Mouse (Mus musculus): ENCODE measurements around the gene Nynrin. TPM values are rescaled to one million over a fixed set of nuclear protein-coding genes. Genes with fewer than 3 reads are reported as not detected.

Nynrin gene
- polyA plus RNA-seq, 1 experiment from 2014 or later = 34.2 TPM

GRCm38 (mm10) chr14:55883663-55884062 is 29.9 kb downstream of the Nynrin start:
- Histone ChIP-seq H3K9me3 (no peaks in the 10 kb centered on the region), H3K9ac (peak overlapping the region; percentile 86; the same call in 1 of the 2 replicates), H3K4me3 (no peak overlapping the region), H3K27ac (peak overlapping the region; percentile 90; the same call in 1 of the 2 replicates), H3K27me3 (no peaks in the 10 kb centered on the region), H3K4me2 (replicated peaks) (no peak overlapping the region), H3K36me3 (peaks cover 26% of the 10 kb centered on the region), H3K4me1 (peaks cover 35% of the 10 kb centered on the region)
- 87% methylated on average over 12 of the region's 12 CpGs for WGBS
- ATAC-seq (ENCODE audit: low FRiP score, low read depth) = no peak

- 45% methylated on average over 4 of the region's 4 CpGs for WGBS
- 0 out of 2 replicates have a peak, but pooled peaks have one; percentile 14 for ATAC-seq (ENCODE audit: low FRiP score, low read depth)
- H3K36me3 ChIP-seq = peaks cover 31% of the 10 kb centered on the region
- H3K27ac ChIP-seq = peak within 1 kb of the TSS; percentile 90
- H3K9me3 ChIP-seq = no peaks in the 10 kb centered on the region
- peak within 1 kb of the TSS; percentile 86 for H3K9ac ChIP-seq
- no peaks in the 10 kb centered on the region for H3K27me3 ChIP-seq
- H3K4me1 ChIP-seq = peaks cover 34% of the 10 kb centered on the region
- H3K4me3 ChIP-seq = peak within 1 kb of the TSS; percentile 80
- peak within 1 kb of the TSS; percentile 84 for H3K4me2 ChIP-seq (replicated peaks)
These were observed 30.4 kb downstream of the Nynrin start, which contains the start of gene Cbln3 for GRCm38 (mm10) chr14:55884166-55884565. Gene Cbln3 (minus strand): TSS chr14:55884392.

GRCm38 (mm10) chr14:55884713-55885113 is 30.9 kb downstream of the Nynrin start, which contains the start of gene Khnyn:
Gene Khnyn (plus strand): TSS chr14:55884947.
- Histone ChIP-seq H3K27ac (peak within 1 kb of the TSS; percentile 90), H3K9me3 (no peaks in the 10 kb centered on the region), H3K9ac (peak within 1 kb of the TSS; percentile 86), H3K4me2 (replicated peaks) (peak within 1 kb of the TSS; percentile 84), H3K27me3 (no peaks in the 10 kb centered on the region), H3K4me3 (peak within 1 kb of the TSS; percentile 80), H3K36me3 (peaks cover 37% of the 10 kb centered on the region), H3K4me1 (peaks cover 34% of the 10 kb centered on the region)
- peak; percentile 94 for ATAC-seq (ENCODE audit: low FRiP score, low read depth)
- under 1% methylated on average over 26 of the region's 30 CpGs for WGBS

GRCm38 (mm10) chr14:55885114-55885790 is 31.4 kb downstream of the Nynrin start:
- no peaks in the 10 kb centered on the region for H3K9me3 ChIP-seq
- H3K9ac ChIP-seq = peak overlapping the region; percentile 86
- H3K36me3 ChIP-seq = peaks cover 42% of the 10 kb centered on the region
- peak; percentile 62 for ATAC-seq (ENCODE audit: low FRiP score, low read depth)
- no peaks in the 10 kb centered on the region for H3K27me3 ChIP-seq
- peaks cover 34% of the 10 kb centered on the region for H3K4me1 ChIP-seq
- peak overlapping the region; percentile 84 for H3K4me2 ChIP-seq (replicated peaks)
- peak overlapping the region; percentile 90 for H3K27ac ChIP-seq
- under 1% methylated on average over 16 of the region's 30 CpGs for WGBS
- H3K4me3 ChIP-seq = peak overlapping the region; percentile 80

- H3K4me2 ChIP-seq (replicated peaks) = peak overlapping the region; percentile 84
- H3K4me3 ChIP-seq = peak overlapping the region; percentile 80
- ATAC-seq (ENCODE audit: low FRiP score, low read depth) = no peak
- peaks cover 47% of the 10 kb centered on the region for H3K36me3 ChIP-seq
- peaks cover 34% of the 10 kb centered on the region for H3K4me1 ChIP-seq
- no peaks in the 10 kb centered on the region for H3K9me3 ChIP-seq
- H3K27ac ChIP-seq = peak overlapping the region; percentile 90
- H3K27me3 ChIP-seq = no peaks in the 10 kb centered on the region
- peak overlapping the region; percentile 86 for H3K9ac ChIP-seq
- WGBS = 4% methylated on average over 16 of the region's 16 CpGs
These were observed 32.0 kb downstream of the Nynrin start for GRCm38 (mm10) chr14:55885791-55886271.

GRCm38 (mm10) chr14:55886571-55887382 is 33.0 kb downstream of the Nynrin start:
- H3K36me3 ChIP-seq = peaks cover 56% of the 10 kb centered on the region
- no peaks in the 10 kb centered on the region for H3K9me3 ChIP-seq
- H3K4me1 ChIP-seq = peaks cover 34% of the 10 kb centered on the region
- ATAC-seq (ENCODE audit: low FRiP score, low read depth) = no peak
- H3K27ac ChIP-seq = no peak overlapping the region
- WGBS = 83% methylated on average over 24 of the region's 24 CpGs
- H3K27me3 ChIP-seq = no peaks in the 10 kb centered on the region
- peak overlapping the region; percentile 80 for H3K4me3 ChIP-seq
- peak overlapping the region; percentile 86 for H3K9ac ChIP-seq
- peak overlapping the region; percentile 84 for H3K4me2 ChIP-seq (replicated peaks)

- Histone ChIP-seq H3K27me3 (no peaks in the 10 kb centered on the region), H3K4me2 (replicated peaks) (no peak overlapping the region), H3K4me1 (peaks cover 20% of the 10 kb centered on the region), H3K9ac (no peak overlapping the region), H3K27ac (no peak overlapping the region), H3K36me3 (peaks cover 55% of the 10 kb centered on the region), H3K9me3 (no peaks in the 10 kb centered on the region), H3K4me3 (no peak overlapping the region)
- ATAC-seq (ENCODE audit: low FRiP score, low read depth) = no peak
- 92% methylated on average over 12 of the region's 12 CpGs for WGBS
These were observed 43.9 kb downstream of the Nynrin start for GRCm38 (mm10) chr14:55897671-55898070.

GRCm38 (mm10) chr14:55898947-55899346 is 45.1 kb downstream of the Nynrin start:
- Histone ChIP-seq H3K9ac (peak overlapping the region; percentile 85), H3K4me1 (peaks cover 20% of the 10 kb centered on the region), H3K4me2 (replicated peaks) (peak overlapping the region; percentile 88), H3K4me3 (peak overlapping the region; percentile 62), H3K9me3 (no peaks in the 10 kb centered on the region), H3K27ac (peak overlapping the region; percentile 85; the same call in 1 of the 2 replicates), H3K27me3 (no peaks in the 10 kb centered on the region), H3K36me3 (peaks cover 45% of the 10 kb centered on the region)
- ATAC-seq (ENCODE audit: low FRiP score, low read depth) = no peak
- WGBS = 88% methylated on average over 7 of the region's 7 CpGs

- no peaks in the 10 kb centered on the region for H3K9me3 ChIP-seq
- H3K9ac ChIP-seq = peak within 1 kb of the TSS; percentile 85
- H3K27me3 ChIP-seq = no peaks in the 10 kb centered on the region
- ATAC-seq (ENCODE audit: low FRiP score, low read depth) = peak; percentile 94
- H3K4me2 ChIP-seq (replicated peaks) = peak within 1 kb of the TSS; percentile 88
- H3K4me3 ChIP-seq = peak within 1 kb of the TSS; percentile 62
- H3K27ac ChIP-seq = peak within 1 kb of the TSS; percentile 85
- under 1% methylated on average over 39 of the region's 39 CpGs for WGBS
- H3K36me3 ChIP-seq = peaks cover 36% of the 10 kb centered on the region
- H3K4me1 ChIP-seq = peaks cover 20% of the 10 kb centered on the region
These were observed 46.0 kb downstream of the Nynrin start, which contains the start of gene Sdr39u1 for GRCm38 (mm10) chr14:55899701-55900413. Gene Sdr39u1 (minus strand): TSS chr14:55900293.

- H3K27me3 ChIP-seq = no peaks in the 10 kb centered on the region
- peak; percentile 28; the same call in 1 of the 2 replicates for ATAC-seq (ENCODE audit: low FRiP score, low read depth)
- H3K4me2 ChIP-seq (replicated peaks) = peak overlapping the region; percentile 88
- 6% methylated on average over 12 of the region's 12 CpGs for WGBS
- peak overlapping the region; percentile 85 for H3K9ac ChIP-seq
- peak overlapping the region; percentile 62 for H3K4me3 ChIP-seq
- no peaks in the 10 kb centered on the region for H3K9me3 ChIP-seq
- peak overlapping the region; percentile 85 for H3K27ac ChIP-seq
- H3K36me3 ChIP-seq = peaks cover 31% of the 10 kb centered on the region
- peaks cover 20% of the 10 kb centered on the region for H3K4me1 ChIP-seq
These were observed 46.6 kb downstream of the Nynrin start for GRCm38 (mm10) chr14:55900414-55900755.

- no peak overlapping the region for H3K4me3 ChIP-seq
- 31% methylated on average over 1 of the region's 1 CpGs for WGBS
- no peaks in the 10 kb centered on the region for H3K36me3 ChIP-seq
- no peak for ATAC-seq (ENCODE audit: low FRiP score, low read depth)
- H3K4me1 ChIP-seq = peaks cover 9% of the 10 kb centered on the region
- no peak overlapping the region for H3K9ac ChIP-seq
- no peaks in the 10 kb centered on the region for H3K9me3 ChIP-seq
- no peak overlapping the region for H3K27ac ChIP-seq
- no peaks in the 10 kb centered on the region for H3K27me3 ChIP-seq
- no peak overlapping the region for H3K4me2 ChIP-seq (replicated peaks)
These were observed 51.7 kb downstream of the Nynrin start for GRCm38 (mm10) chr14:55905518-55905917.
